Mouse (Mus musculus) heart, postnatal 4 days (tissue): ENCODE data around the gene Tank. TPM values are rescaled to one million over a fixed set of nuclear protein-coding genes. Genes with fewer than 3 reads are reported as not detected.
A peak's percentile ranks its signal among the peaks of the same experiment; 100 is the strongest.

ENCODE experiments used
- DNase-seq: peaks from one replicate; pipeline ENCODE4 v3.0.0; 2021
- total RNA-seq, 2 experiments: library from RNA; stranded (reverse); gene quantifications; 2 replicates each; pipeline ENCODE4 v1.2.3; 2021

The Tank gene
- total RNA-seq, 2 experiments from 2014 or later: 25.0 to 25.6 TPM

DNA sequence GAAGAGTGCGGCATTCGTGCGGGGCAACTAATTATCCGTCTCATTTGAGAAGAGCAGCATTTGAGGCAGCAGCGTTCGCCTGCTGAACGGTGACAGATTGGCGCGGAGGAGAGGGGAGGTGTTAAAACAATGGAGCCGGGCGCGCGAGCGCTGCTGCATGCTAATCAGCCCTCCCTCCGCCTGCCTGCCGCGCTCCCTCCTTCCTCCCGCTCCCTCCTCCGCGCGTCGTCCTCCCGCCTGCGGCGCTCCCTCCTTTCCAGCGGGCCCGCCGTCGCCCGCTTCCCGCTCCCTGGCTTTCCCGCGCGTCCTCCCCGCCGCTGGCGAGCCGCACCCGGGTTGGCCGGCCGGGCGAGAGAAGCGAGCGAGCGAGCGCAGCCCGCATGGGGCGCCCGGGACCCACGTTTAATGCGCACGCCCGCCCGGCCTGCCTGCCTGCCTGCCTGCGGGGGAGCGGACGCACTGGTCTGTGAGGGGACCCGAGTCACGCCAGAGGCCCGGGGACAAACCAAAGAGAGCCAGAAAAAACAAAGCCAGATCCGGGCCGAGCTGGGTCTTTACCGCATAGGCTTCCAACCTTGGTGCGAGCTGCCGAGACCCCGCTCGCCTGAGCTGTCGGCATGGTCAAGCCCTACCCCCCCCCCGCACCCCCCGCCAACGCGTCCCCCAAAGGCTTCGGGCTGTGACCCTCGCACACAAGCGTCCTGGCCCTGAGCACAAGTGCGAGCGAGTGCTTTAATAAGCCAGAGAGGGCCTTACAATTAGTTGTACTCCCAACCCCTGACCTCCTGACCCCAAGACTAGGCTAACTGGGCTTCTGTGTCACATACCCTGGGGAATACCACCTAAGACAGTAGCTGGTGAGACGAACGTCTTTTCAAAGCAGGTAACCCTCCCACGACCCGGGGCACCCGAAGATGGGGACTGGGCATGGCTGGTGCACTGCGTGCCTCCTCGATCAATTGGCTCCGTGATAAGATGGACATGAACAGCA, 78.3 kb downstream of the Tank start:
- peak; percentile 65 for DNase-seq

- no peak for DNase-seq
Observed at GRCm38 (mm10) chr2:61659254-61659653, 80.9 kb downstream of the Tank start.

DNA sequence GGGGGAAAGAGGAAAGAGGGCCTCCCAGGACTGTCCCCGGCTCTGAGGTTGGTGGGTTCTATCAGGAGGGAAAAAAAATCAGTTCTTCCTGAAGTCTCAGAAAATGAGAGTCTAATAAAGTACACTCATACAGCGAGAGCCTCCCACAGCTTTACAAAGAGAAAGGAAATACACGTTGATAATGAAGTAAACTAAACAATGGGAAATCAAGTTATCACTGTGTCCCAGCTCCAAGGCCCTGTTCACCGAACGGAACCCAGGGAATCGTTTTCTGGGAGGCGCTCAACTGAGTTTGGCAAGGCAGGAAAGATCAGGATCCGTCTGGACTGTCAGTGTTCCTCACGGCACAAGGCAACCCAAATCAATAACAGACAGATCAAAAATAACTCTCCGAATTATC, 84.4 kb downstream of the Tank start:
- DNase-seq: no peak

- no peak for DNase-seq
Observed at GRCm38 (mm10) chr2:61663573-61664241, 85.3 kb downstream of the Tank start.

- no peak for DNase-seq
Observed at GRCm38 (mm10) chr2:61667420-61667819, 89.0 kb downstream of the Tank start.

DNA sequence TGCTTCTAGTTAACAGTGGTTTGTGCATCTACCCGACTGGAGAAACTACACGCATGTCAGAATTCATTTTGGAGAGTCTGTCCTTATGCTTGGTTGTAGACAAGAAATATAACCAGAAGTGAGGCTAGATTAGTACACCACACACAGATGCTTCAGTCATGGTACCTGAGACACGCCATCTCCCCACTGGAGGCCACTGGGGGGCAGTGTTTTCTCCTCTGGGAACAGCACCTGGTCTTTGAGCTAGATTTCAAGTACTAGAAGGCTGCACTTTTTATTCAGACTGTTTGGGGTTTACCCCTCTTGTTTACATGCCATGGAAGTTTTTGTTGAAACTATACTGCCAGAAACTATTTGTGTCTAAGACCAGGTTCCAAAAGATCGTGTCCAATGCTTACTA, 89.9 kb downstream of the Tank start:
- DNase-seq: peak; percentile 59

GRCm38 (mm10) chr2:61674555-61674954, 96.2 kb downstream of the Tank start:
- DNase-seq: no peak

DNA sequence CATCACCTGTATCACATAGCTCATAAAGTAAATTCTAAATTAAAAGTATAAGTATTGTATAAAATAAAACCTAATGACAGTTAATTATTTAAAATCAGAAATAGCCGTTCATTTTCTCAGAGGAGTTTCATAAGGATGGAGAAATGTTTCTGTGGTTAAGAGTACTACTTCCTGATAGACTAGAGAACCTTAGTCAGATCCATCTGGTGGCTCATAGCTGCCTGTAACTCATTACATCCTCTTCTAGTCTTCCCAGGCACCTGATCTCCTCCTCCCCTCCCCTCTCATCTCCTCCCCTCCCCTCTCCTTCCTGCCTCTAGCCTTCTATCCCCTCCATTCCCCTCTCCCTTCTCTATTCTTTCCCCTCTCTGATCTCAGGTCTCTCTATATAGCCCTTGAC, 103.2 kb downstream of the Tank start:
- DNase-seq: no peak

GRCm38 (mm10) chr2:61686533-61686932, 108.1 kb downstream of the Tank start:
- no peak for DNase-seq

- no peak for DNase-seq
Observed at GRCm38 (mm10) chr2:61689086-61689485, 110.7 kb downstream of the Tank start.

Other genes with a start within 250 kb of the Tank start
- 10 to 100 TPM; 88.7 to 90.8 TPM for gene Psmd14, start 133.1 kb downstream of the Tank start, total RNA-seq
- gene Tbr1, start 224.3 kb downstream of the Tank start, total RNA-seq: not detected